Mouse (Mus musculus) hindbrain, postnatal 0 days (tissue): Measurements from ENCODE around the gene Borcs8. TPM values are rescaled to one million over a fixed set of nuclear protein-coding genes. Genes with fewer than 3 reads are reported as not detected.

Experiments
- ATAC-seq: fragments of 200-750 bp; cut with Nextera tagmentation; 2 replicates; pipeline ENCODE4 v1.8.0; 2017; ENCODE audit warnings: mild to moderate bottlenecking, moderate TSS enrichment, moderate library complexity
- DNase-seq: peaks from one replicate; pipeline ENCODE4 v3.0.0-alpha.2; 2015; ENCODE audit warnings: low spot score
- H3K27ac ChIP-seq: fragments of 300-500 bp; sonication (generic); 2 replicates; pipeline ENCODE4 v1.5.1; 2014; ENCODE audit warnings: mild to moderate bottlenecking
- H3K27me3 ChIP-seq: fragments of 300-500 bp; sonication (generic); 2 replicates; pipeline ENCODE4 v1.6.1; 2014; ENCODE audit warnings: low read length, mixed read lengths; ENCODE audit not compliant: insufficient read depth
- H3K36me3 ChIP-seq: fragments of 300-500 bp; sonication (generic); 2 replicates; pipeline ENCODE4 v1.6.1; 2014; ENCODE audit warnings: low read length, mixed read lengths; ENCODE audit not compliant: insufficient read depth
- H3K4me1 ChIP-seq: fragments of 300-500 bp; sonication (generic); 2 replicates; pipeline ENCODE4 v1.6.1; 2014; ENCODE audit warnings: antibody characterized with exemption, low read length, mixed read lengths; ENCODE audit not compliant: insufficient read depth
- H3K4me2 ChIP-seq: fragments of 300-500 bp; sonication (generic); 2 replicates; pipeline ENCODE4 v1.6.1; 2014; ENCODE audit warnings: low read depth, mild to moderate bottlenecking, low read length, moderate library complexity, mixed read lengths
- H3K4me3 ChIP-seq: fragments of 300-500 bp; sonication (generic); 2 replicates; pipeline ENCODE4 v1.5.1; 2014; ENCODE audit warnings: low read length
- H3K9ac ChIP-seq: fragments of 300-500 bp; sonication (generic); replicated peaks from 2 replicates; pipeline ENCODE4 v1.6.1; 2014; ENCODE audit warnings: mild to moderate bottlenecking, low read length, moderate library complexity, mixed read lengths
- H3K9me3 ChIP-seq: fragments of 300-500 bp; sonication (generic); 2 replicates; pipeline ENCODE4 v1.6.1; 2016; ENCODE audit warnings: low read length, mixed read lengths
- CTCF ChIP-seq: IDR thresholded peaks from 2 replicates; pipeline ENCODE4 v1.5.1; 2016; ENCODE audit warnings: antibody characterized with exemption, control low read depth, low read depth
- WGBS: fragments of 180-500 bp; shearing (Covaris S2); extraction: QIAGEN DNeasy Blood & Tissue Kit; methylation state at CpG from one replicate; pipeline ENCODE4 v1.1.7; 2014; 5-methylcytosine and 5-hydroxymethylcytosine counted together
- polyA plus RNA-seq: library from polyadenylated mRNA; unstranded; fragments of >200 nt; fragmentation: Nextera tagmentation; extraction: Ambion mirVana; gene quantifications from 2 replicates; pipeline ENCODE4 v1.2.1, GENCODE M21; 2015
- total RNA-seq: library from RNA; depleted of rRNA; stranded (reverse); fragments of >200 nt; gene quantifications from 2 replicates; pipeline ENCODE4 v1.2.3, GENCODE M21; 2014

Gene Borcs8
- total and polyA plus RNA-seq, 2 experiments from 2014 or later: 55.0 to 71.4 TPM

DNA sequence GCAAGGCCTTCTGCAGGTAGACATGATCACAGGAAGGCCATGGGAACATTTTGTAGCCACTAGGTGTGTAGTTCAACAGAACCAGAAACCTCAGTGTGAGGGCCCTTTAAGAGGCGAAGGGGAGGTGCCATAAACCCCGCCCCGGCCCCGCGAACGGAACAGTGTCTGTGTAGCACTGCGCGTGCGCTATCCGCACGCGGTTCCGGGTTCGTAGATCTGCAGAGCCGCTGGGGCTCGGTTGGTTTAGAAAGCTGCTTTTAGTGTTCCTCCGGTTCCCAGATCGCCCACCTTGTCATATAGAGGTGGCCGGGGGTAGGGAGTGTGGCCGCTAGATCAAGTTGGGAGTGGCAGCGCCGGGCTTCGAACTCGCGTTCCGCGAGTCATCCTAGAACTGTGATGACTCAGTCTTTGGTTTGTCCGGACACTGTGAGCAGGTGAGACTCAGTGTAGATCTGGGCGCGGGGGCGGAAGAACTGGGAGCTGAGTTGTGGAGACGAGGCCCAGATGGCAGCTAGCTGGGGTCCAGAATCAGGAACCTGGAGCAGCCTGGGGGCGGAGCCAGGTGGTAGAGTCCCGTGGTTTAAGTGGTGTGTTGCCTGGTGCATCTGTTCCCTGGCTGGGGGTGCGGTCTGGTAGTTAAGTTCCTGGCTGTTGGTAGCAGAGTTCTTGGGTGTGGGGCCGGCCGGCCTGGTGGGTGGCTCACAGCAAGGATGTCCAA lies 8.0 kb upstream of the Borcs8 start, which contains the start of gene Nr2c2ap:
Nr2c2ap (plus strand) TSS at position 168 of the 718 bp plus-strand sequence.
- Histone ChIP-seq H3K27ac (peak within 1 kb of the TSS; percentile 71; the same call in 1 of the 2 replicates), H3K27me3 (no peaks in the 10 kb centered on the region), H3K36me3 (peaks cover 35% of the 10 kb centered on the region), H3K4me1 (peaks cover 14% of the 10 kb centered on the region), H3K9me3 (no peaks in the 10 kb centered on the region), H3K4me3 (peak within 1 kb of the TSS; percentile 61), H3K4me2 (peak within 1 kb of the TSS; percentile 93), H3K9ac (peak within 1 kb of the TSS; percentile 69)
- peak; percentile 95 for DNase-seq
- peak; percentile 76 for ATAC-seq
- WGBS: 1% methylated on average over 37 of the region's 37 CpGs
- TF ChIP-seq CTCF: no peak

DNA sequence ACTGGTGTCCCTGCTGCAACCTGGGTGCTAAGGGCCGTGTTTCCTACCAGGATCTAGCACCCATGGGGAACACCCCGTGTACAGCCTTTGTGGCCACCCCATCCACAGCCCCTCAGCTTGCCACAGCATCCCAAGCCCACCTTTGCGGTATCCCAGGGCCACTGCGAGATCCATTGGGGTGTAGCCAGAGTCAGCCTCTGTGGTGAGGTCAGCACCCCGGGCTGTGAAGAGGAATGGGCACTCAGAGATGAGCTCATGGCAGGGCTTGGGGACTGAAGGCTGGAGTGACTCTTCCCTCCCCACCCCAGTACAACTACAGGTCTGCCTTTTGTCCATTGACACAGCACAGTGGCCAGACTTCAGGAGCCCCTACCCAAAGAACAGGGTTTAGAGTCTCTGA lies 5.2 kb upstream of the Borcs8 start:
- peaks cover 17% of the 10 kb centered on the region for H3K4me1 ChIP-seq
- H3K27ac ChIP-seq: no peak overlapping the region
- H3K9me3 ChIP-seq: no peaks in the 10 kb centered on the region
- no peak overlapping the region for H3K4me2 ChIP-seq
- ATAC-seq (no peak), DNase-seq (no peak)
- 94% methylated on average over 5 of the region's 5 CpGs for WGBS
- H3K36me3 ChIP-seq: peaks cover 38% of the 10 kb centered on the region
- H3K4me3 ChIP-seq: no peak overlapping the region
- no peaks in the 10 kb centered on the region for H3K27me3 ChIP-seq
- TF ChIP-seq CTCF: no peak
- no peak overlapping the region for H3K9ac ChIP-seq

DNA sequence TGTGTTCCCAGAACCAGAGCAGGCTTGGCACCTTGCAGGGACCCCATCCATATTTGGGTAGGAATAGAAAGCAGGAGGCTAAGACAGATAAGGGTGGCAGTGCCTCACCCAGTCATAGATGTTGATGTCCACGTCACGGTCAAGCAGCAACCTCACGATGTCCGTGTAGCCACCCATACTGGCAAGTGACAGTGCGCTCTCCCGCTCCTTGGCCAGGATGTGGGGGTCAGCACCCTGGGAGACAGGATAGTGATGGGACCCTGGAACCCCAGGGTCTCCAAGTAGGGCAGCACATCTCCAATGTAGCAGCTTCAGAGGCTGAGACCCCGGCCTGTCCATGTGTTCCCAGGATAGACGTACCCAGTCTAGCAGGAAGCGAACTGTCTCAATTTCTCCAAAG lies 4.4 kb upstream of the Borcs8 start:
- no peaks in the 10 kb centered on the region for H3K27me3 ChIP-seq
- DNase-seq (no peak), ATAC-seq (no peak)
- WGBS: 92% methylated on average over 9 of the region's 9 CpGs
- TF ChIP-seq CTCF: no peak
- H3K9ac ChIP-seq: no peak overlapping the region
- H3K36me3 ChIP-seq: peaks cover 38% of the 10 kb centered on the region
- H3K4me1 ChIP-seq: peaks cover 13% of the 10 kb centered on the region
- no peak overlapping the region for H3K4me3 ChIP-seq
- H3K9me3 ChIP-seq: no peaks in the 10 kb centered on the region
- no peak overlapping the region for H3K4me2 ChIP-seq
- H3K27ac ChIP-seq: no peak overlapping the region

DNA sequence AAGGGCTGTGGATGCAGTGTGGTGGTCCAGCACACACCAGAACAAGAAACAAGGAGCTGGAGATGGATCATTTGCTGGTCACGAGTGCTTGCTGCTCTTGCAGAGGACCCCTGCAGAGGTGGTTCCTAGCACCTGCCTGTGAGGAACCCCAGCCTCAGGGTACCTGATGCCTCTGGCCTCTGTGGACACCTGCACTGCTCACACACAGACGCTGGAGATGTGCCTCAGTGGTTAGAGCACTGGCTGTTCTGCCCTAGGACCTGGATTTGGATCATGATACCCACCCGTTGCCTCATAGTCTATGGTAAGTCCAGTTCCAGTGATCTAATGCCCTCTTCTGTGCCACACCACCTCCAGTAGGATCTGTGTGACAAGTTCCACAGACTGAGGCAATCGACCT lies 2.7 kb upstream of the Borcs8 start:
- Histone ChIP-seq H3K27ac (no peak overlapping the region), H3K9ac (no peak overlapping the region), H3K4me1 (peaks cover 19% of the 10 kb centered on the region), H3K4me3 (no peak overlapping the region), H3K4me2 (no peak overlapping the region), H3K27me3 (no peaks in the 10 kb centered on the region), H3K36me3 (peaks cover 38% of the 10 kb centered on the region), H3K9me3 (no peaks in the 10 kb centered on the region)
- DNase-seq: no peak
- no peak for ATAC-seq
- 89% methylated on average over 4 of the region's 4 CpGs for WGBS
- no peak for TF ChIP-seq CTCF

DNA sequence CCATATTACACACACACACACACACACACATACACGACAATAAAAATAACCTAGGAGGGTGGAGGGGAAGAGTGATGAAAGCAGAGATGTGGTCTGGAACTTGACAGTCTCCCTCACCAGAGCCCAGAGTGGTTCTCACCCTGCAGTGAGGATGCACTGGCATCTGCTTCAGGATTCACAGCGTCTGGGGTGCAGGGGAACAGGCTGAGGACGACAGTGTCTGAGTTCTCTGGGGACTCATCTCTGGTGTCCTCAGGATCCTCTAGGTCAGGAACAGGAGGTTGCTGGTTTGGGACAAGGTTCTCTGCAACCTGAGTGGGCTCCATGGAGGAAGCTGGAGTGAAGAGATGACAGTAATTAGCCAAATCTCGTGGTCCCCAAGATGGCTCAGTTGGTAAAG lies 1.4 kb upstream of the Borcs8 start:
- Histone ChIP-seq H3K4me3 (no peak overlapping the region), H3K4me1 (peaks cover 16% of the 10 kb centered on the region), H3K9me3 (no peaks in the 10 kb centered on the region), H3K36me3 (peaks cover 34% of the 10 kb centered on the region), H3K9ac (no peak overlapping the region), H3K27ac (no peak overlapping the region), H3K27me3 (no peaks in the 10 kb centered on the region), H3K4me2 (peak overlapping the region; percentile 83)
- DNase-seq (no peak), ATAC-seq (no peak)
- no peak for TF ChIP-seq CTCF
- WGBS: 81% methylated on average over 4 of the region's 4 CpGs

DNA sequence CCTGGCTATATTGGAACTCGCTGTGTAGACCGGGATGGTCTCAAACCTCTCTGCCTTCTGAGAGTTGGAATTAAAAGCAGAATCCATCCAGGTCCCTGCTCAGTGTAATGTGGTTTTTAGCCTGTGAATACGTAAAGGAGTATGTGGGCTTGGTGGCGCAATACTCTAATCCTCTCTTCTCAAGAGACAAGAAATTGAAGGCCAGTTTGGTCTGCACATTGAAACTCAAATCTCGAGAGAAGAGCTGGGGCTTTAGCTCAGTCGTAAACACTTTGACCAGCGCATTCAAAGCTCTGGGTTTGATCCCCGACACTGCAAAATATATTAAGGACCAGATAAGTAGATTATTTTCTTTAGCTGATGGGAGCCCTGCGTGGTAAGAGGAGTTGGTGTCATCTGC lies 682 bp downstream of the Borcs8 start:
- peaks cover 20% of the 10 kb centered on the region; the same call in 1 of the 2 replicates for H3K36me3 ChIP-seq

More for the DNA sequence above, 682 bp downstream of the Borcs8 start:
- Histone ChIP-seq H3K4me3 (peak overlapping the region; percentile 54), H3K27ac (peak overlapping the region; percentile 80), H3K4me2 (peak overlapping the region; percentile 83), H3K4me1 (peaks cover 16% of the 10 kb centered on the region), H3K9ac (peak overlapping the region; percentile 55), H3K9me3 (no peaks in the 10 kb centered on the region), H3K27me3 (no peaks in the 10 kb centered on the region)
- WGBS: 10% methylated on average over 9 of the region's 9 CpGs
- DNase-seq (peak; percentile 10), ATAC-seq (no peak)
- TF ChIP-seq CTCF: no peak
